Mouse (Mus musculus) layer of hippocampus, postnatal 25 days (tissue): ENCODE measurements at regions not wholly inside any gene's neighbourhood (a gene's known extent, or its start where the extent isn't known, plus 50 kb on each side); places are given as distances from the start of the nearest gene placed in this dataset.
A peak's percentile ranks its signal among the peaks of the same experiment; 100 is the strongest.

Source experiments
- DNase-seq, 2 experiments: peaks; one replicate each; pipeline ENCODE4 v3.0.0; 2022; ENCODE audit warnings: mixed read lengths in 2 of 2, low spot score in 1 of 2; ENCODE audit errors: extremely low spot score in 1 of 2

DNA sequence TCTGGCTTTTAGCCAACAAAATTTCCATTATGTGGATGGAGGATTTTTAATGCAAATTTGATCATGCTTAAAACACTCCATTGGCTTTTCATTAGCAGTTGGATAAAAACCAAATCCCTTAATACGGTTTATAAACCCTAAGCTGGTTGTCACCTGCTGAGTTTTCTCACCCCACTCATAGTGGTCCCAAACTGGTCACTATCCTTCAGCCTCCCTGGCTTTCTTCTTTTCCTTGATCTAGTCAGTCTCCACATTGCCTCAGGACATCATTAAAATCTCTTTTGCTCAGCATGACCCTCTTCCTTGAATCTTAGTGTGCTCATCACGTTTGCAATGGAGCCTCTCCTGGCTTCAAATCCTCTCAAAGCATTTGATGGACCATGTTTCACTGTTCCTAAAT lies 340.9 kb upstream of the Cntn3 start:
- DNase-seq: no peak

GRCm38 (mm10) chr6:102903960-102904359 lies 331.1 kb upstream of the Cntn3 start:
- no peak for DNase-seq

GRCm38 (mm10) chr6:102900407-102901110 lies 327.7 kb upstream of the Cntn3 start:
- no peak for DNase-seq

DNA sequence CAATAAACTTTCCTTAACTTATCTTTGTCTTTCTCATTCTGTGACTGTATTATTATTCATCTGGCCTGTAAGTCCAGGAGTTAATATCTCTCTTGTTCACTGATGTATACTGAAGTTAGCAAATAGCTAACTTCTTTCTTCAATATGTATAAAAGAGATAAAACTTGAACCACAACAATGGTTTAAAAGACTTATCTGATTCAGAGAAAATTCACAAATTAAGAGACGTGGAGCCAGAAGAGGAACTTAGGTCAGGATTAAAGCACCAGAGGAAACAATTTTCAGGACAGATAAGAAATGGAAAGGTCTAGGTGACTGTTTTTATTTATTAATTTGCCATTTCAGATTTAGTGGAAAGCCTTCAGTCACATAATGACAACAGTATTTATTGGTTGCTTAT lies 295.5 kb upstream of the Cntn3 start:
- DNase-seq: no peak

- peak in 1 of 2 experiments; percentile 3 for DNase-seq
Observed at GRCm38 (mm10) chr6:102844507-102844906, 271.6 kb upstream of the Cntn3 start.

DNA sequence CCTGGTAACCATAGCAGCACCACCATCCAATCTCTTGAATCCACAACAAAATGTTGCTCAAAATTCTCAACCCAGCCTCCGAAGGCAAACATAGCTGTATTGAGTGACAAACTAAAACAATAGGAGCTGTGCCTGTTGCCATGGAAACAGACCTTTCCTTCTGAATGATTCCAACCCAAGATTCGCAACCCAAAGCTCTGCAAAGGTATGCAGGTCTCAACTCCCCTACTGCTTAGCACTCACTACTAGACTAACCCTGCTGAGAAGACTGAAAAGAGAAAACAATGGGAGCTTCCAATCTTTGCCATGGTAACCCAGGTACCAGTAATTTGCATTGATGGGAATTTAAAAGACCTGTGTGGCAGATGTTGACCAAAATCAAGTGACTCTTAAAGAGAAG lies 260.2 kb upstream of the Cntn3 start:
- no peak for DNase-seq
